12 mouse cellular contexts compared by ENCODE assay signal in genomic region chr12:111150236-111150596, GRCm38 (mm10). TPM values are rescaled to one million over a fixed set of nuclear protein-coding genes. Genes with fewer than 3 reads are reported as not detected.
DNase-seq lines count a peak whose midpoint lies in the region; ATAC-seq lines count a peak whose summit lies in the region.
"Had no signal": no experiment of that assay in that cellular context is flagged by ENCODE, and none has a peak within 500 bp of the region (broad histone marks: within the 10 kb centered on the region; RNA-seq: fewer than 3 reads in every experiment).

No protein-coding gene starts in this region.

- H3K4me3 ChIP-seq in liver, embryonic 11.5 days (ENCODE audit: low read depth, low read length): no peak overlapping the region
- H3K4me3 ChIP-seq in hindbrain, embryonic 12.5 days: no peak overlapping the region
- H3K4me3 ChIP-seq: limb, embryonic 12.5 days had no signal

- no peaks in the 10 kb centered on the region for H3K9me3 ChIP-seq in liver, embryonic 11.5 days (ENCODE audit: control insufficient read depth, low read length)
- H3K9me3 ChIP-seq in hindbrain, embryonic 12.5 days (replicated peaks): no peaks in the 10 kb centered on the region
- H3K9me3 ChIP-seq: limb, embryonic 12.5 days had no signal

- WGBS in liver, embryonic 11.5 days: 7% methylated on average over 6 of the region's 6 CpGs
- WGBS in hindbrain, embryonic 12.5 days: 15% methylated on average over 6 of the region's 6 CpGs

- intact Hi-C loops in heart, postnatal 36 days (cut with DNase I): no loop called here

- peak; percentile 76 for DNase-seq in heart, adult 11 months
- no peak for DNase-seq in heart, postnatal 36 days
- peak; percentile 51 for DNase-seq in c-Kit-positive CD71-positive TER-119-positive erythroid progenitor cells, embryonic 14.5 days (ENCODE audit: low spot score)
- DNase-seq in liver, embryonic 11.5 days (ENCODE audit: low spot score): no peak
- peak; percentile 44 to 48 for DNase-seq in thymus, adult 18-20 months
- no peak for DNase-seq in Muller cell, postnatal 12 days (ENCODE audit: inconsistent ontology term)
- no peak for DNase-seq in yolk sac, embryonic 10.5 days (ENCODE audit: low spot score)
- DNase-seq: adrenal gland, postnatal 10 days; heart, postnatal 4 days; right cerebral cortex, postnatal 25 days had no signal

- H3K27ac ChIP-seq in liver, embryonic 11.5 days (ENCODE audit: low read depth, low read length): no peak overlapping the region
- H3K27ac ChIP-seq in hindbrain, embryonic 12.5 days: no peak overlapping the region
- H3K27ac ChIP-seq: limb, embryonic 12.5 days had no signal

- no peaks in the 10 kb centered on the region for H3K36me3 ChIP-seq in liver, embryonic 11.5 days (ENCODE audit: control insufficient read depth, insufficient read depth, low read length)
- H3K36me3 ChIP-seq in hindbrain, embryonic 12.5 days: no peaks in the 10 kb centered on the region
- H3K36me3 ChIP-seq: limb, embryonic 12.5 days had no signal

- no peaks in the 10 kb centered on the region for H3K27me3 ChIP-seq in liver, embryonic 11.5 days (replicated peaks; ENCODE audit: control insufficient read depth, insufficient read depth, low read length)
- no peaks in the 10 kb centered on the region for H3K27me3 ChIP-seq in hindbrain, embryonic 12.5 days

- no peak for ATAC-seq in liver, embryonic 11.5 days (replicated peaks; ENCODE audit: low FRiP score)
- no peak for ATAC-seq in hindbrain, embryonic 12.5 days (ENCODE audit: low FRiP score)

- peak overlapping the region; percentile 21 for H3K4me2 ChIP-seq in liver, embryonic 11.5 days
- no peak overlapping the region for H3K4me2 ChIP-seq in hindbrain, embryonic 12.5 days (replicated peaks)
- H3K4me2 ChIP-seq: limb, embryonic 12.5 days had no signal

- no peak overlapping the region for H3K9ac ChIP-seq in liver, embryonic 11.5 days (ENCODE audit: low read depth, low read length)
- no peak overlapping the region for H3K9ac ChIP-seq in hindbrain, embryonic 12.5 days
- H3K9ac ChIP-seq: limb, embryonic 12.5 days had no signal

- H3K4me1 ChIP-seq in liver, embryonic 11.5 days (replicated peaks; ENCODE audit: control insufficient read depth, insufficient read depth, low read length): peaks cover 23% of the 10 kb centered on the region
- peaks cover 20% of the 10 kb centered on the region for H3K4me1 ChIP-seq in hindbrain, embryonic 12.5 days

RNA-seq across cellular contexts. Expression of gene Traf3, which starts 16.0 kb away (rescaled TPM):
- 10 to 100 TPM; 12.0 to 12.6 TPM for total RNA-seq in heart, postnatal 36 days (2021)
- 7.4 and 9.1 TPM in 2 replicates for polyA plus RNA-seq in liver, embryonic 11.5 days (2014; fragmentation: Nextera tagmentation; extraction: Ambion mirVana)
- polyA plus RNA-seq in hindbrain, embryonic 12.5 days (2016; fragmentation: Nextera tagmentation; extraction: Ambion mirVana): 23.4 and 23.9 TPM in 2 replicates

RNA-seq across cellular contexts. Expression of gene 4930595D18Rik, which starts 34.1 kb away (rescaled TPM):
- total RNA-seq in heart, postnatal 36 days (2021): not detected
- not detected in 2 replicates for polyA plus RNA-seq in liver, embryonic 11.5 days (2014; fragmentation: Nextera tagmentation; extraction: Ambion mirVana)
- polyA plus RNA-seq in hindbrain, embryonic 12.5 days (2016; fragmentation: Nextera tagmentation; extraction: Ambion mirVana): not detected in 2 replicates
- total RNA-seq: adrenal gland, postnatal 10 days; heart, postnatal 4 days had no signal
- polyA plus RNA-seq: limb, embryonic 12.5 days had no signal

Comparison
In these comparisons a context has a peak if more than half of its experiments do, and no peak if none do; other contexts are left out.
1. DNase-seq: peak in heart, adult 11 months (single experiment), c-Kit-positive CD71-positive TER-119-positive erythroid progenitor cells, embryonic 14.5 days (single experiment) and thymus, adult 18-20 months (2 of 2); none in heart, postnatal 36 days (0 of 2), liver, embryonic 11.5 days (single experiment), Muller cell, postnatal 12 days (single experiment) and yolk sac, embryonic 10.5 days (single experiment).